Mouse (Mus musculus) liver, postnatal 0 days (tissue): Measurements from ENCODE around the gene Setd5.

ENCODE experiments used
- CTCF ChIP-seq: sonication (generic); IDR thresholded peaks from 2 replicates; pipeline ENCODE4 v1.5.1; 2016; ENCODE audit warnings: antibody characterized with exemption, low read depth
- EP300 ChIP-seq: IDR thresholded peaks from 2 replicates; pipeline ENCODE4 v1.6.1; 2016; ENCODE audit warnings: antibody characterized with exemption, low read depth, mild to moderate bottlenecking

GRCm38 (mm10) chr6:113184866-113185525, 107.8 kb downstream of the Setd5 start:
- TF ChIP-seq EP300 (no peak), CTCF (no peak)
